Comparison of ENCODE assay signal across 9 mouse cellular contexts in the genomic region with DNA sequence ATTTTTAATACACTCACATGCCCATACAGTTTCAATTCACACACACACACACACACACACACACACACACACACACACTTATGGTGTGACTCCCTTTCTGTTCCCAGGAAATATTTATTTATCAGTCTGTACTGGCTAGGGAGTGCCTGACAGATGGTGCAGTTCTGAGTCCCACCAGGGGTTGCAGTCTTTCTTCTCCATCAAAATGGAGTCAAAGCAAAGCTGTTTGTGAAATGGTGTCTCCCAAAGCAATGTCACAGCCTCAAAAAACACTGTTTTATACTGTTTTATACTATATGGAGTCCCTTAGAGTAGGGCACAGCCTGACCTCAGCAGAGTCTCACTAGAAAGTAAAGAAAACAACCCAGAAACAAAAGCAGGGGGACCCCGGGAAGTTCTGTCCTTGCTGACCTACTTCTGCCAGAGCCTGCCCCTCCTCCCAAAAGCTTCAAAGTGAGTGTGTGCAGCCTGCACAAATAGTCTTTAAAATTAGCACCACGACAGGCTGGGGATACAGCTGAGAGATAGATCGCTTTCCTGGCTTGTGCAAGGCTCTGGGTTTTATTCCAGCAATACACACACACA. TPM values are rescaled to one million over a fixed set of nuclear protein-coding genes. Genes with fewer than 3 reads are reported as not detected.
DNase-seq lines count a peak whose midpoint lies in the region; ATAC-seq and TF ChIP-seq lines count a peak whose summit lies in the region.
"Had no signal": no experiment of that assay in that cellular context is flagged by ENCODE, and none has a peak within 500 bp of the region (broad histone marks: within the 10 kb centered on the region; RNA-seq: fewer than 3 reads in every experiment).

No protein-coding gene starts in this region.

- TF ChIP-seq EP300 in liver, postnatal 0 days (IDR thresholded peaks at IDR 0.05; ENCODE audit: low read depth), result no peak

- peak; percentile 17 for DNase-seq in kidney, postnatal 14 days
- DNase-seq in kidney, adult 18-20 months, result no peak
- DNase-seq in hindbrain, embryonic 11.5 days (ENCODE audit: low spot score), result peak; percentile 33
- DNase-seq in liver, postnatal 0 days, result no peak
- peak; percentile 76 for DNase-seq in thymus, postnatal 14 days

- H3K27me3 ChIP-seq in embryonic facial prominence, embryonic 15.5 days, result no peaks in the 10 kb centered on the region
- H3K27me3 ChIP-seq in hindbrain, embryonic 11.5 days (ENCODE audit: control insufficient read depth, insufficient read depth, low read length), result no peaks in the 10 kb centered on the region
- H3K27me3 ChIP-seq in liver, postnatal 0 days (ENCODE audit: insufficient read depth, low read length), result no peaks in the 10 kb centered on the region
- H3K27me3 ChIP-seq: Patski had no signal

- H3K9ac ChIP-seq in embryonic facial prominence, embryonic 15.5 days, result no peak overlapping the region
- no peak overlapping the region for H3K9ac ChIP-seq in hindbrain, embryonic 11.5 days (ENCODE audit: low read depth, low read length)
- H3K9ac ChIP-seq in liver, postnatal 0 days (replicated peaks), result no peak overlapping the region

- no peak for TF ChIP-seq CTCF in bone marrow macrophage, adult 2 months (IDR thresholded peaks at IDR 0.05; ENCODE audit: low read depth, low read length)
- TF ChIP-seq CTCF in liver, postnatal 0 days (IDR thresholded peaks at IDR 0.05; ENCODE audit: low read depth), result peak; percentile 23; the same call in 1 of the 2 replicates

- no peak for ATAC-seq in embryonic facial prominence, embryonic 15.5 days (ENCODE audit: insufficient number of reproducible peaks, low FRiP score, low TSS enrichment, low read depth)
- ATAC-seq in hindbrain, embryonic 11.5 days (ENCODE audit: low FRiP score), result peak; percentile 49; the same call in 1 of the 2 replicates
- ATAC-seq in liver, postnatal 0 days, result peak; percentile 24; the same call in 1 of the 2 replicates
- no peak for ATAC-seq in activated CD4-positive, CD25-positive, alpha-beta regulatory T cell, adult 4 months
- ATAC-seq: Patski had no signal

- H3K27ac ChIP-seq in bone marrow macrophage, adult 2 months (ENCODE audit: insufficient read depth, low read depth, low read length), result peak overlapping the region; percentile 78
- peak overlapping the region; percentile 92 for H3K27ac ChIP-seq in embryonic facial prominence, embryonic 15.5 days (replicated peaks)
- H3K27ac ChIP-seq in hindbrain, embryonic 11.5 days (ENCODE audit: low read depth, low read length), result peak overlapping the region; percentile 56
- 0 out of 2 replicates have a peak overlapping the region, but pooled peaks have one; percentile 44 for H3K27ac ChIP-seq in liver, postnatal 0 days (ENCODE audit: low read depth)

- 17% methylated on average over 3 of the region's 3 CpGs for WGBS in embryonic facial prominence, embryonic 15.5 days
- WGBS in hindbrain, embryonic 11.5 days, result 30% methylated on average over 3 of the region's 3 CpGs
- WGBS in liver, postnatal 0 days (ENCODE audit: insufficient replicate concordance), result 33% methylated on average over 3 of the region's 3 CpGs

- TF ChIP-seq POLR2A in bone marrow macrophage, adult 2 months (IDR thresholded peaks at IDR 0.05; ENCODE audit: borderline replicate concordance, low read depth, low read length), result no peak

- H3K4me1 ChIP-seq in bone marrow macrophage, adult 2 months (ENCODE audit: control insufficient read depth, insufficient read depth, low read length), result peaks cover 54% of the 10 kb centered on the region
- peaks cover 28% of the 10 kb centered on the region for H3K4me1 ChIP-seq in embryonic facial prominence, embryonic 15.5 days
- no peaks in the 10 kb centered on the region for H3K4me1 ChIP-seq in hindbrain, embryonic 11.5 days (replicated peaks; ENCODE audit: control insufficient read depth, insufficient read depth, low read length)
- H3K4me1 ChIP-seq in liver, postnatal 0 days (ENCODE audit: insufficient read depth), result peaks cover 10% of the 10 kb centered on the region

- no peak overlapping the region for H3K4me3 ChIP-seq in bone marrow macrophage, adult 2 months (ENCODE audit: insufficient read depth, low read length)
- H3K4me3 ChIP-seq in embryonic facial prominence, embryonic 15.5 days (replicated peaks), result no peak overlapping the region
- H3K4me3 ChIP-seq in hindbrain, embryonic 11.5 days (ENCODE audit: low read depth, low read length), result no peak overlapping the region
- no peak overlapping the region for H3K4me3 ChIP-seq in liver, postnatal 0 days (ENCODE audit: low read depth, low read length)

- H3K9me3 ChIP-seq in embryonic facial prominence, embryonic 15.5 days (replicated peaks), result no peaks in the 10 kb centered on the region
- no peaks in the 10 kb centered on the region for H3K9me3 ChIP-seq in hindbrain, embryonic 11.5 days (ENCODE audit: control insufficient read depth, low read length)
- H3K9me3 ChIP-seq in liver, postnatal 0 days (ENCODE audit: low read length), result no peaks in the 10 kb centered on the region

- H3K36me3 ChIP-seq in embryonic facial prominence, embryonic 15.5 days, result no peaks in the 10 kb centered on the region
- H3K36me3 ChIP-seq in hindbrain, embryonic 11.5 days (ENCODE audit: control insufficient read depth, insufficient read depth, low read length), result no peaks in the 10 kb centered on the region
- H3K36me3 ChIP-seq in liver, postnatal 0 days (replicated peaks; ENCODE audit: insufficient read depth, low read length), result no peaks in the 10 kb centered on the region

- no peak overlapping the region for H3K4me2 ChIP-seq in embryonic facial prominence, embryonic 15.5 days (replicated peaks)
- no peak overlapping the region for H3K4me2 ChIP-seq in hindbrain, embryonic 11.5 days (replicated peaks; ENCODE audit: low read depth, low read length)
- H3K4me2 ChIP-seq in liver, postnatal 0 days (ENCODE audit: low read depth, low read length), result no peak overlapping the region

RNA-seq across cellular contexts. Expression of a gene that starts 3.3 kb away (rescaled TPM):
- polyA plus RNA-seq in bone marrow macrophage, adult 2 months (2012; ENCODE audit: insufficient read depth, insufficient read length, missing spikeins), result 320 and 327 TPM in 2 replicates
- polyA plus RNA-seq in embryonic facial prominence, embryonic 15.5 days (2015; fragmentation: Nextera tagmentation; extraction: Ambion mirVana), result 49.3 and 58.9 TPM in 2 replicates
- polyA plus RNA-seq in hindbrain, embryonic 11.5 days (2014; fragmentation: Nextera tagmentation; extraction: Ambion mirVana), result 16.1 and 18.7 TPM in 2 replicates
- polyA plus RNA-seq in liver, postnatal 0 days (2015; fragmentation: Nextera tagmentation; extraction: Ambion mirVana), result 31.5 and 33.6 TPM in 2 replicates
- 1,000 to 10,000 TPM; 1,487 to 1,560 TPM for polyA plus RNA-seq in activated CD4-positive, CD25-positive, alpha-beta regulatory T cell, adult 4 months (2017; shearing (Covaris generic))

RNA-seq across cellular contexts. Expression of a gene that starts 15.7 kb away (rescaled TPM):
- 10.2 and 13.8 TPM in 2 replicates for polyA plus RNA-seq in bone marrow macrophage, adult 2 months (2012; ENCODE audit: insufficient read depth, insufficient read length, missing spikeins)
- polyA plus RNA-seq in embryonic facial prominence, embryonic 15.5 days (2015; fragmentation: Nextera tagmentation; extraction: Ambion mirVana), result 169 and 228 TPM in 2 replicates
- 1.4 and 1.7 TPM in 2 replicates for polyA plus RNA-seq in hindbrain, embryonic 11.5 days (2014; fragmentation: Nextera tagmentation; extraction: Ambion mirVana)
- polyA plus RNA-seq in liver, postnatal 0 days (2015; fragmentation: Nextera tagmentation; extraction: Ambion mirVana), result 6.9 and 72.7 TPM in 2 replicates
- polyA plus RNA-seq in activated CD4-positive, CD25-positive, alpha-beta regulatory T cell, adult 4 months (2017; shearing (Covaris generic)), result not detected

RNA-seq across cellular contexts. Expression of a gene that starts 22.7 kb away (rescaled TPM):
- 5.6 TPM in 2 replicates for polyA plus RNA-seq in bone marrow macrophage, adult 2 months (2012; ENCODE audit: insufficient read depth, insufficient read length, missing spikeins)
- 3.9 and 4.5 TPM in 2 replicates for polyA plus RNA-seq in embryonic facial prominence, embryonic 15.5 days (2015; fragmentation: Nextera tagmentation; extraction: Ambion mirVana)
- not detected in 2 replicates for polyA plus RNA-seq in hindbrain, embryonic 11.5 days (2014; fragmentation: Nextera tagmentation; extraction: Ambion mirVana)
- polyA plus RNA-seq in liver, postnatal 0 days (2015; fragmentation: Nextera tagmentation; extraction: Ambion mirVana), result not detected in 2 replicates
- polyA plus RNA-seq in activated CD4-positive, CD25-positive, alpha-beta regulatory T cell, adult 4 months (2017; shearing (Covaris generic)), result not detected

RNA-seq across cellular contexts. Expression of a gene that starts 41.3 kb away (rescaled TPM):
- polyA plus RNA-seq in bone marrow macrophage, adult 2 months (2012; ENCODE audit: insufficient read depth, insufficient read length, missing spikeins), result 5.1 and 6.0 TPM in 2 replicates
- 167 and 228 TPM in 2 replicates for polyA plus RNA-seq in embryonic facial prominence, embryonic 15.5 days (2015; fragmentation: Nextera tagmentation; extraction: Ambion mirVana)
- 1.7 and 1.9 TPM in 2 replicates for polyA plus RNA-seq in hindbrain, embryonic 11.5 days (2014; fragmentation: Nextera tagmentation; extraction: Ambion mirVana)
- polyA plus RNA-seq in liver, postnatal 0 days (2015; fragmentation: Nextera tagmentation; extraction: Ambion mirVana), result 3.6 and 72.5 TPM in 2 replicates
- 1 to 10 TPM; 2.8 to 3.0 TPM for polyA plus RNA-seq in activated CD4-positive, CD25-positive, alpha-beta regulatory T cell, adult 4 months (2017; shearing (Covaris generic))

Comparison
In these comparisons a context has a peak if more than half of its experiments do, and no peak if none do; other contexts are left out.
1. DNase-seq: peak in kidney, postnatal 14 days (single experiment), hindbrain, embryonic 11.5 days (single experiment) and thymus, postnatal 14 days (single experiment); none in kidney, adult 18-20 months (single experiment) and liver, postnatal 0 days (single experiment).
2. ATAC-seq: peak in hindbrain, embryonic 11.5 days (single experiment) and liver, postnatal 0 days (single experiment); none in embryonic facial prominence, embryonic 15.5 days (single experiment) and activated CD4-positive, CD25-positive, alpha-beta regulatory T cell, adult 4 months (single experiment).
3. Peak in every context shown above with its lines, with median percentiles within 50 percentile points of each other: H3K27ac ChIP-seq.